Mouse (Mus musculus): Measurements from ENCODE around the gene 3110070M22Rik. TPM values are rescaled to one million over a fixed set of nuclear protein-coding genes. Genes with fewer than 3 reads are reported as not detected.
"Not testable (repeated sequence)": the region's sequence is repeated elsewhere in the genome, so short reads cannot be mapped to it uniquely, and the experiment has no call there.

Gene 3110070M22Rik
- total and polyA plus RNA-seq, 3 experiments = 1.5 to 1.7 (median 1.6) TPM

DNA sequence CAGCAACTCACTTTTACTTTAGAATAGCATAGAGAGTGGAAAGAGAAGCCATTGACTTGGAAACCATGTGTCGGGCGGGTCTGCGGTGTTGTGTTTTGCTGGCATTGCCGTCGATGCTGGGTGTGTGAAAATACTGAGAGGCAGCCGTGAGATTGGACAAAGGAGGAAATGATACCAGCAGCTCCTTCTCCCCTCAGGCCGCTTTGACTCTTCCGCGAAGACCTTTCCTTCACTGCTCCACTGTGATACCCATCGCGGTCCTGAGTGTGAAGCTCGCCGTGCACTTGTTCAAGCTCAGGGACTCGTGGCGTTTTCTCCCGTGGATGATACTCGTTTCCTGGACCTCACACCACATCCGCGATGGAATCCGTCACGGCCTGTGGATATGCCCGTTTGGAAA lies 6.8 kb upstream of the 3110070M22Rik start:
- H3K9ac ChIP-seq (ENCODE audit: insufficient read depth, low read depth); DNase-seq (ENCODE audit: extremely low read depth); H3K4me2 ChIP-seq (ENCODE audit: insufficient read depth, low read depth, poor library complexity, severe bottlenecking); H3K27ac ChIP-seq (ENCODE audit: insufficient read depth, low read depth); dilution Hi-C loops (cut with MboI; ENCODE audit: extremely low pct_ligation_motif_present, extremely low pct_unique_long_range_greater_than_20kb, low sequenced_read_pairs); in situ Hi-C loops (cut with MboI; ENCODE audit: low pct_ligation_motif_present, low pct_unique_long_range_greater_than_20kb, low sequenced_read_pairs); H3K9me3 ChIP-seq (replicated peaks; ENCODE audit: low read length); H3K27me3 ChIP-seq (replicated peaks); H3K4me3 ChIP-seq (replicated peaks in 1 of 3; ENCODE audit: low read depth in 2 of 3, low read length in 2 of 3, poor library complexity in 1 of 3); H3K36me3 ChIP-seq (replicated peaks in 1 of 2; ENCODE audit: control insufficient read depth in 1 of 2, insufficient read depth in 1 of 2, low read length in 1 of 2); H3K79me2 ChIP-seq (replicated peaks; ENCODE audit: control insufficient read depth, extremely low read depth, insufficient read depth, poor library complexity, severe bottlenecking); H3K4me1 ChIP-seq (ENCODE audit: control insufficient read depth in 1 of 2, insufficient read depth in 2 of 2): not testable (repeated sequence)

DNA sequence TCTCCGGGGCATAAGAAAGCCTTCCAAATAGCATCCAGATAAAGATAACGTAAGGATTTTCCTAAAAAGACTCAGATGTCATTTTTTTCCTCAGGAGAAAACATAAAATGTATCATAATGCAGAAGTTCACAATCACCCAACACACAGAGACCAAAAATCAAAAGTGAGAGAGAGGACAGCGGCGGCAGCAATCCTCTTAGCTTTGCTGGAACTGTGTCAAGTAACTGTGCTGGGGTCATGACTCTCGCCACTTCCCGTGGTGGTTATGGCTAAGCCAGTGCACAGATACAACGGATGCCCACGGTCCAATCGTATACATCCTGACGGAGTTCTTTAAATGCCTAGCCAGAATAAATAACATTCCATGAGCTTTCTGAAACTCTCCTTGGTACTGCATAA lies 3.9 kb upstream of the 3110070M22Rik start:
- H3K4me2 ChIP-seq (ENCODE audit: insufficient read depth, low read depth, poor library complexity, severe bottlenecking); dilution Hi-C loops (cut with MboI; ENCODE audit: extremely low pct_ligation_motif_present, extremely low pct_unique_long_range_greater_than_20kb, low sequenced_read_pairs); H3K27me3 ChIP-seq (replicated peaks); H3K36me3 ChIP-seq (replicated peaks in 1 of 2; ENCODE audit: control insufficient read depth in 1 of 2, insufficient read depth in 1 of 2, low read length in 1 of 2); DNase-seq (ENCODE audit: extremely low read depth); H3K79me2 ChIP-seq (replicated peaks; ENCODE audit: control insufficient read depth, extremely low read depth, insufficient read depth, poor library complexity, severe bottlenecking); H3K4me3 ChIP-seq (replicated peaks in 1 of 3; ENCODE audit: low read depth in 2 of 3, low read length in 2 of 3, poor library complexity in 1 of 3); H3K4me1 ChIP-seq (ENCODE audit: control insufficient read depth in 1 of 2, insufficient read depth in 2 of 2); in situ Hi-C loops (cut with MboI; ENCODE audit: low pct_ligation_motif_present, low pct_unique_long_range_greater_than_20kb, low sequenced_read_pairs); H3K27ac ChIP-seq (ENCODE audit: insufficient read depth, low read depth); H3K9ac ChIP-seq (ENCODE audit: insufficient read depth, low read depth): not testable (repeated sequence)
- peaks cover 10% of the 10 kb centered on the region for H3K9me3 ChIP-seq (replicated peaks; ENCODE audit: low read length)

- Histone ChIP-seq H3K79me2 (replicated peaks; ENCODE audit: control insufficient read depth, extremely low read depth, insufficient read depth, poor library complexity, severe bottlenecking) (no peaks in the 10 kb centered on the region), H3K4me1 (ENCODE audit: control insufficient read depth in 1 of 2, insufficient read depth in 2 of 2) (no peaks in the 10 kb centered on the region), H3K9me3 (replicated peaks; ENCODE audit: low read length) (peaks cover 10% of the 10 kb centered on the region), H3K4me2 (ENCODE audit: insufficient read depth, low read depth, poor library complexity, severe bottlenecking) (no peak overlapping the region), H3K9ac (ENCODE audit: insufficient read depth, low read depth) (no peak overlapping the region), H3K4me3 (replicated peaks in 1 of 3; ENCODE audit: low read depth in 2 of 3, low read length in 2 of 3, poor library complexity in 1 of 3) (no peak overlapping the region), H3K27me3 (replicated peaks) (no peaks in the 10 kb centered on the region), H3K36me3 (replicated peaks in 1 of 2; ENCODE audit: control insufficient read depth in 1 of 2, insufficient read depth in 1 of 2, low read length in 1 of 2) (peaks cover 12 to 39% of the 10 kb centered on the region in 2 experiments), H3K27ac (ENCODE audit: insufficient read depth, low read depth) (no peak overlapping the region)
- TF ChIP-seq POLR2AphosphoS2 (IDR thresholded peaks at IDR 0.05; ENCODE audit: low read depth, low read length) (no peak), MEF2A (IDR thresholded peaks at IDR 0.05; ENCODE audit: borderline replicate concordance, low read depth, low read length) (no peak), HCFC1 (IDR thresholded peaks at IDR 0.05; ENCODE audit: low read depth, low read length) (no peak), MAZ (IDR thresholded peaks at IDR 0.05; ENCODE audit: low read depth, low read length) (no peak), MAX (IDR thresholded peaks at IDR 0.05; ENCODE audit: low read length) (no peak), MAFK (IDR thresholded peaks at IDR 0.05; ENCODE audit: insufficient replicate concordance, low read length) (no peak), JUND (conservative IDR thresholded peaks at IDR 0.05; ENCODE audit: low read depth, low read length) (no peak), PAX5 (IDR thresholded peaks at IDR 0.05; ENCODE audit: low read length) (no peak), TCF12 (IDR thresholded peaks at IDR 0.05; ENCODE audit: low read depth, low read length) (no peak), EP300 (IDR thresholded peaks at IDR 0.05; ENCODE audit: low read length) (no peak), USF1 (IDR thresholded peaks at IDR 0.05; ENCODE audit: low read depth, low read length) (no peak)
- in situ Hi-C loops (cut with MboI; ENCODE audit: low pct_ligation_motif_present, low pct_unique_long_range_greater_than_20kb, low sequenced_read_pairs) = no loop called here
- DNase-seq (ENCODE audit: extremely low read depth) = no peak
- dilution Hi-C loops (cut with MboI; ENCODE audit: extremely low pct_ligation_motif_present, extremely low pct_unique_long_range_greater_than_20kb, low sequenced_read_pairs) = no loop called here
These were observed 829 bp downstream of the 3110070M22Rik start for GRCm38 (mm10) chr13:119487354-119487753.

Data from CH12.LX (cell line).